Mouse (Mus musculus): ENCODE data around the gene Tfr2. TPM values are rescaled to one million over a fixed set of nuclear protein-coding genes. Genes with fewer than 3 reads are reported as not detected.

Gene Tfr2
- polyA plus RNA-seq, 1 experiment from 2014 or later, result 3.4 TPM

- peak overlapping the region; percentile 84 for H3K4me2 ChIP-seq
- peak overlapping the region; percentile 82 for H3K9ac ChIP-seq
- H3K4me3 ChIP-seq, result peak overlapping the region; percentile 80; the same call in 1 of the 2 replicates
- no peaks in the 10 kb centered on the region for H3K9me3 ChIP-seq
- peak overlapping the region; percentile 25 for H3K27ac ChIP-seq
- peaks cover 58% of the 10 kb centered on the region for H3K4me1 ChIP-seq (replicated peaks)
- WGBS, result 34% methylated on average over 3 of the region's 3 CpGs
- H3K36me3 ChIP-seq, result peaks cover 16% of the 10 kb centered on the region
- H3K27me3 ChIP-seq, result no peaks in the 10 kb centered on the region
- ATAC-seq (ENCODE audit: low FRiP score), result no peak
These were observed 61.0 kb downstream of the Tfr2 start for GRCm38 (mm10) chr5:137630602-137631001.

GRCm38 (mm10) chr5:137631171-137631570 lies 61.5 kb downstream of the Tfr2 start:
- no peak for ATAC-seq (ENCODE audit: low FRiP score)
- H3K36me3 ChIP-seq, result peaks cover 21% of the 10 kb centered on the region
- H3K27ac ChIP-seq, result peak overlapping the region; percentile 25
- H3K9ac ChIP-seq, result peak overlapping the region; percentile 82
- H3K27me3 ChIP-seq, result no peaks in the 10 kb centered on the region
- 62% methylated on average over 9 of the region's 9 CpGs for WGBS
- H3K4me1 ChIP-seq (replicated peaks), result peaks cover 58% of the 10 kb centered on the region
- H3K4me3 ChIP-seq, result peak overlapping the region; percentile 80; the same call in 1 of the 2 replicates
- peak overlapping the region; percentile 84 for H3K4me2 ChIP-seq
- H3K9me3 ChIP-seq, result no peaks in the 10 kb centered on the region

DNA sequence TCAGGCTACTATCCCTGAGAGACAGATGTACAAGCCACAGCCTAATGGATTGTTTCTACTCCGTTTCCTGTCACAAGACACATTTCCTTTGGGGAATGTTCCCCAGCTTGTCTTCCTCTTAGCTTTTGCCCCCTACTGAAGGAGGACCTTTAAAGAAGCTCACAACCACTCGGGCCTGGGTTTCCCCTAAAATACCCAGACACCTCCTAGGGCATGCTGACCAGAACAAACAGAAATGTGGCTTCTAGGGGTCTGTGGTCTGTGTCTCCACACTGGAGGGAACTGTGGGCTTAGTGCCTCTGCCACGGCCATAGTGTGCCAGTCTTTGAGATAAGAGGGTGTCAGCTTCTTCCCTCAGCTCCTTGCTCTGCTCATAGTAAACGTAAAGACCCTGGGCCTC lies 62.0 kb downstream of the Tfr2 start:
- Histone ChIP-seq H3K4me1 (replicated peaks) (peaks cover 58% of the 10 kb centered on the region), H3K27ac (peak overlapping the region; percentile 46), H3K9ac (peak overlapping the region; percentile 82)

GRCm38 (mm10) chr5:137633397-137634084 lies 63.9 kb downstream of the Tfr2 start:
- Histone ChIP-seq H3K36me3 (peaks cover 45% of the 10 kb centered on the region), H3K4me2 (no peak overlapping the region), H3K9me3 (no peaks in the 10 kb centered on the region), H3K4me1 (replicated peaks) (peaks cover 47% of the 10 kb centered on the region), H3K4me3 (no peak overlapping the region), H3K9ac (peak overlapping the region; percentile 35; the same call in 1 of the 2 replicates), H3K27me3 (no peaks in the 10 kb centered on the region), H3K27ac (no peak overlapping the region)
- no peak for ATAC-seq (ENCODE audit: low FRiP score)
- 70% methylated on average over 12 of the region's 12 CpGs for WGBS

More for the DNA sequence above, 62.0 kb downstream of the Tfr2 start:
- Histone ChIP-seq H3K36me3 (peaks cover 26% of the 10 kb centered on the region), H3K27me3 (no peaks in the 10 kb centered on the region), H3K4me2 (peak overlapping the region; percentile 84), H3K9me3 (no peaks in the 10 kb centered on the region), H3K4me3 (no peak overlapping the region)
- WGBS, result 76% methylated on average over 4 of the region's 4 CpGs
- ATAC-seq (ENCODE audit: low FRiP score), result no peak

Small RNAs within 50 kb of the gene (microRNA-seq; reads per million reads assigned to microRNA genes)
- 1.6 reads per million for gene Mir6418

Other genes with a start within 250 kb of the Tfr2 start
- gene Slc12a9, start 236.2 kb upstream of the Tfr2 start, polyA plus RNA-seq (2015; fragmentation: Nextera tagmentation; extraction: Ambion mirVana), result 25.8 and 27.4 TPM in 2 replicates
- gene Ephb4, start 219.7 kb upstream of the Tfr2 start, polyA plus RNA-seq (2015; fragmentation: Nextera tagmentation; extraction: Ambion mirVana), result 9.2 and 9.4 TPM in 2 replicates
- 0.06 and 0.08 TPM in 2 replicates for gene Zan, start 92.8 kb upstream of the Tfr2 start, polyA plus RNA-seq (2015; fragmentation: Nextera tagmentation; extraction: Ambion mirVana)
- 82.2 and 85.1 TPM in 2 replicates for gene Pop7, start 67.3 kb upstream of the Tfr2 start, polyA plus RNA-seq (2015; fragmentation: Nextera tagmentation; extraction: Ambion mirVana)
- 17.9 and 19.5 TPM in 2 replicates for gene Gigyf1, start 51.3 kb upstream of the Tfr2 start, polyA plus RNA-seq (2015; fragmentation: Nextera tagmentation; extraction: Ambion mirVana)
- not detected in 2 replicates for gene Epo, start 36.6 kb upstream of the Tfr2 start, polyA plus RNA-seq (2015; fragmentation: Nextera tagmentation; extraction: Ambion mirVana)
- gene Gnb2, start 36.3 kb upstream of the Tfr2 start, polyA plus RNA-seq (2015; fragmentation: Nextera tagmentation; extraction: Ambion mirVana), result 529 and 536 TPM in 2 replicates
- gene Actl6b, start 16.3 kb upstream of the Tfr2 start, polyA plus RNA-seq (2015; fragmentation: Nextera tagmentation; extraction: Ambion mirVana), result 256 and 271 TPM in 2 replicates
- gene Mospd3, start 31.2 kb downstream of the Tfr2 start, polyA plus RNA-seq (2015; fragmentation: Nextera tagmentation; extraction: Ambion mirVana), result 49.1 and 49.6 TPM in 2 replicates
- 22.8 and 26.4 TPM in 2 replicates for gene Pcolce, start 43.9 kb downstream of the Tfr2 start, polyA plus RNA-seq (2015; fragmentation: Nextera tagmentation; extraction: Ambion mirVana)
- gene Fbxo24, start 59.2 kb downstream of the Tfr2 start, polyA plus RNA-seq (2015; fragmentation: Nextera tagmentation; extraction: Ambion mirVana), result 0.17 and 0.21 TPM in 2 replicates
- 19.9 and 23.4 TPM in 2 replicates for gene Lrch4, start 59.3 kb downstream of the Tfr2 start, polyA plus RNA-seq (2015; fragmentation: Nextera tagmentation; extraction: Ambion mirVana)
- 7.9 and 8.9 TPM in 2 replicates for gene Gm20605, start 59.3 kb downstream of the Tfr2 start, polyA plus RNA-seq (2015; fragmentation: Nextera tagmentation; extraction: Ambion mirVana)
- gene Sap25, start 71.5 kb downstream of the Tfr2 start, polyA plus RNA-seq (2015; fragmentation: Nextera tagmentation; extraction: Ambion mirVana), result 4.8 and 5.2 TPM in 2 replicates
- 0.09 and 0.16 TPM in 2 replicates for gene Irs3, start 75.9 kb downstream of the Tfr2 start, polyA plus RNA-seq (2015; fragmentation: Nextera tagmentation; extraction: Ambion mirVana)
- 15.6 and 16.4 TPM in 2 replicates for gene Agfg2, start 114.9 kb downstream of the Tfr2 start, polyA plus RNA-seq (2015; fragmentation: Nextera tagmentation; extraction: Ambion mirVana)
- gene Nyap1, start 171.8 kb downstream of the Tfr2 start, polyA plus RNA-seq (2015; fragmentation: Nextera tagmentation; extraction: Ambion mirVana), result 32.9 and 34.1 TPM in 2 replicates
- 61.1 and 62.5 TPM in 2 replicates for gene Tsc22d4, start 175.9 kb downstream of the Tfr2 start, polyA plus RNA-seq (2015; fragmentation: Nextera tagmentation; extraction: Ambion mirVana)
- 40.6 and 44.1 TPM in 2 replicates for gene Ppp1r35, start 209.0 kb downstream of the Tfr2 start, polyA plus RNA-seq (2015; fragmentation: Nextera tagmentation; extraction: Ambion mirVana)
- gene Mepce, start 217.8 kb downstream of the Tfr2 start, polyA plus RNA-seq (2015; fragmentation: Nextera tagmentation; extraction: Ambion mirVana), result 10.7 and 11.1 TPM in 2 replicates
- gene Zcwpw1, start 218.0 kb downstream of the Tfr2 start, polyA plus RNA-seq (2015; fragmentation: Nextera tagmentation; extraction: Ambion mirVana), result 10.6 and 12.3 TPM in 2 replicates

Measured in hindbrain, embryonic 13.5 days (tissue).